Mouse (Mus musculus): ENCODE results near the gene Grb7. TPM values are rescaled to one million over a fixed set of nuclear protein-coding genes. Genes with fewer than 3 reads are reported as not detected.

Gene Grb7
- polyA plus RNA-seq, 1 experiment, result 1.2 TPM

GRCm38 (mm10) chr11:98443688-98444087 lies 2.5 kb upstream of the Grb7 start:
- no peaks in the 10 kb centered on the region for H3K36me3 ChIP-seq (ENCODE audit: control insufficient read depth, insufficient read depth, low read length)
- H3K4me1 ChIP-seq (ENCODE audit: control insufficient read depth, insufficient read depth, insufficient read length), result peaks cover 8% of the 10 kb centered on the region; the same call in 1 of the 2 replicates
- no peak for DNase-seq (ENCODE audit: low read depth in 1 of 2, low spot score in 2 of 2)
- no peaks in the 10 kb centered on the region for H3K27me3 ChIP-seq (ENCODE audit: control insufficient read depth, insufficient read depth, low read length)
- 95% methylated on average over 1 of the region's 1 CpGs for WGBS
- TF ChIP-seq POLR2A (IDR thresholded peaks at IDR 0.05; ENCODE audit: low read depth, low read length) (no peak), CTCF (IDR thresholded peaks at IDR 0.05; ENCODE audit: extremely low read depth, insufficient read depth, insufficient read length, insufficient replicate concordance) (no peak)
- no peak overlapping the region for H3K4me3 ChIP-seq (ENCODE audit: extremely low read depth, insufficient read depth, insufficient read length)
- H3K27ac ChIP-seq (ENCODE audit: insufficient read depth, low read length), result no peak overlapping the region

- peaks cover 21% of the 10 kb centered on the region; the same call in 1 of the 2 replicates for H3K4me1 ChIP-seq (ENCODE audit: control insufficient read depth, insufficient read depth, insufficient read length)
- no peak overlapping the region for H3K4me3 ChIP-seq (ENCODE audit: extremely low read depth, insufficient read depth, insufficient read length)
- WGBS, result 59% methylated on average over 1 of the region's 1 CpGs
- TF ChIP-seq POLR2A (IDR thresholded peaks at IDR 0.05; ENCODE audit: low read depth, low read length) (no peak), CTCF (IDR thresholded peaks at IDR 0.05; ENCODE audit: extremely low read depth, insufficient read depth, insufficient read length, insufficient replicate concordance) (no peak)
- H3K27ac ChIP-seq (ENCODE audit: insufficient read depth, low read length), result no peak overlapping the region
- H3K27me3 ChIP-seq (ENCODE audit: control insufficient read depth, insufficient read depth, low read length), result no peaks in the 10 kb centered on the region
- no peak for DNase-seq (ENCODE audit: low read depth in 1 of 2, low spot score in 2 of 2)
- no peaks in the 10 kb centered on the region for H3K36me3 ChIP-seq (ENCODE audit: control insufficient read depth, insufficient read depth, low read length)
Observed at GRCm38 (mm10) chr11:98445238-98445637, 956 bp upstream of the Grb7 start.

- Histone ChIP-seq H3K4me3 (ENCODE audit: extremely low read depth, insufficient read depth, insufficient read length) (no peak overlapping the region), H3K4me1 (ENCODE audit: control insufficient read depth, insufficient read depth, insufficient read length) (peaks cover 21% of the 10 kb centered on the region; the same call in 1 of the 2 replicates), H3K27me3 (ENCODE audit: control insufficient read depth, insufficient read depth, low read length) (no peaks in the 10 kb centered on the region), H3K36me3 (ENCODE audit: control insufficient read depth, insufficient read depth, low read length) (no peaks in the 10 kb centered on the region), H3K27ac (ENCODE audit: insufficient read depth, low read length) (no peak overlapping the region)
- WGBS, result 76% methylated on average over 4 of the region's 4 CpGs
- DNase-seq (ENCODE audit: low read depth in 1 of 2, low spot score in 2 of 2), result no peak
- TF ChIP-seq CTCF (IDR thresholded peaks at IDR 0.05; ENCODE audit: extremely low read depth, insufficient read depth, insufficient read length, insufficient replicate concordance) (no peak), POLR2A (IDR thresholded peaks at IDR 0.05; ENCODE audit: low read depth, low read length) (no peak)
Observed at GRCm38 (mm10) chr11:98445679-98446078, 515 bp upstream of the Grb7 start.

DNA sequence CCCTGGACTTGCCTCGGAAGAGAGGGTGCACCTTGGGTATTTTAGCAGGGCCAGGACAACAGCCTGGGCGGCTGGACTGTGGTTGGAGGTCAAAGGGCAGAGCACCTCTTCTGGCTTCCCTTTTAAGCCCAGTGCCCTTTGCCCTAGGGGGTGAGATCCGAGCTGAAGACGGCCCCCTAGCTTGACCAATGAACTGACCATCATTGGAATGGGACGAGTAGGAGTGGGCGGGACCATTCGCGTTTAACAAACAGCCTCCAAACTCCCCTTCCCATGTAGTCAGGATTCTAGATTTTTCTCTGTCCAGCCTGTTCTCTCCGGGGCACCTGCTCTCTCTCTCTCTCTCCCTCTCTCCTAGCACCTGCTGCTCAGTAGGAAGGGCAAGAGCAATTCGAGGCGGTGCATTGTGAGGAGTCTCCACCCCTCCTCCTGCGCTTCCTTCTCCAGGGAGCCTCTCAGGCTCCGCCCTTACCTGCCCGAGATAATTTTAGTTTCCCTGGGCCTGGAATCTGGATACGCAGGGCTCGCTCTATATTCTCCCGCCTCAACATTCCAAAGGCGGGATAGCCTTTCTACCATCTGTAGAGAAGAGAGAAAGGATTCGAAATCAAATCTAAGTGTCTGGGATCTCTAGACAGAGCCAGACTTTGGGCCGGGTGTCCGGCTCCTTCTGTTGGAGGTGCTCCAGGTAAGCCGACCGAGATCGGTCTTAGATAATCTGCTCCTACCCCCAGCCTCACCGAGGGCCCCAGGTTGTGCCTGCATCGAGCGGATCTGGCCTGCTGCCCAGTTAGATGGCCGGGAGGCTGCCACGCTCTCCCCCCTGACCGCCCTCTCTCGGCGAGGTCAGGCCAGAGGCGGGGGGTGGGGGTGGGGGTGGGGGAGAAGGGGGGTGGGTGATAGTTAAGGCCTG lies 624 bp downstream of the Grb7 start:
- Histone ChIP-seq H3K27me3 (ENCODE audit: control insufficient read depth, insufficient read depth, low read length) (no peaks in the 10 kb centered on the region), H3K36me3 (ENCODE audit: control insufficient read depth, insufficient read depth, low read length) (no peaks in the 10 kb centered on the region), H3K27ac (ENCODE audit: insufficient read depth, low read length) (no peak overlapping the region), H3K4me3 (ENCODE audit: extremely low read depth, insufficient read depth, insufficient read length) (no peak overlapping the region), H3K4me1 (ENCODE audit: control insufficient read depth, insufficient read depth, insufficient read length) (peaks cover 21% of the 10 kb centered on the region; the same call in 1 of the 2 replicates)
- TF ChIP-seq CTCF (IDR thresholded peaks at IDR 0.05; ENCODE audit: extremely low read depth, insufficient read depth, insufficient read length, insufficient replicate concordance) (no peak), POLR2A (IDR thresholded peaks at IDR 0.05; ENCODE audit: low read depth, low read length) (no peak)
- DNase-seq (ENCODE audit: low read depth in 1 of 2, low spot score in 2 of 2), result no peak
- WGBS, result 29% methylated on average over 33 of the region's 33 CpGs

GRCm38 (mm10) chr11:98447475-98447834 lies 1.3 kb downstream of the Grb7 start:
- H3K27ac ChIP-seq (ENCODE audit: insufficient read depth, low read length), result no peak overlapping the region
- H3K4me1 ChIP-seq (ENCODE audit: control insufficient read depth, insufficient read depth, insufficient read length), result peaks cover 21% of the 10 kb centered on the region; the same call in 1 of the 2 replicates
- DNase-seq (ENCODE audit: low read depth in 1 of 2, low spot score in 2 of 2), result no peak
- no peak overlapping the region for H3K4me3 ChIP-seq (ENCODE audit: extremely low read depth, insufficient read depth, insufficient read length)
- no peaks in the 10 kb centered on the region for H3K36me3 ChIP-seq (ENCODE audit: control insufficient read depth, insufficient read depth, low read length)
- WGBS, result 51% methylated on average over 7 of the region's 7 CpGs
- no peaks in the 10 kb centered on the region for H3K27me3 ChIP-seq (ENCODE audit: control insufficient read depth, insufficient read depth, low read length)
- TF ChIP-seq CTCF (IDR thresholded peaks at IDR 0.05; ENCODE audit: extremely low read depth, insufficient read depth, insufficient read length, insufficient replicate concordance) (no peak), POLR2A (IDR thresholded peaks at IDR 0.05; ENCODE audit: low read depth, low read length) (no peak)

DNA sequence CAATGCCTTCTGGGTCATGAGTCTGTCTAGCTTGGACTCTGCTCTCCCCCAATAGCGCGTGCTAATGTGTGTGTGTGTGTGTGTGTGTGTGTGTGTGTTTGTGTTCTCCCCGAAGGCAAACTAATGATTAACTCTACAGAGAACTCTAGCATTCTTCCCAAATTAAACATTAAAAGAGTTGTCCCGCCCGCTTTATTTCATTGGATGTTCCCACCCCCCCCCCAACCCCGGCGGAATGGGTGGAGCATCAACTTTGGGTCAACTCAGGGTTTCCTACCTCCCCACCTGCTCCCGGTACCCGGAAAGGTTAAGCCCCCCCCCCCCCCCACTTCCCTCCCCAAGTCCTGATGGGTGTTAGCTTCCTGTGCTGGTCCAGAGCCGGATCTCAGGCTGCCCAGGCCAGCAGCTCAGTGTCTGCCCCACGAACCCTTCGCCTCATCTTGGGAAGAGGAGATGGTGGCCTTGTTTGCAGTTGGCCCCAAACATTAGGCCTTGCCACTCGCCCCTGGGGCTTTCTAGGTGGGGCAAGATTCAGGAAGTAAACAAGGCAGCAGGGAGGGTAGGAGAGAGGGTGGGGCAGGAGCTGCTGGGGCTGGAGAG lies 2.1 kb downstream of the Grb7 start:
- Histone ChIP-seq H3K27me3 (ENCODE audit: control insufficient read depth, insufficient read depth, low read length) (no peaks in the 10 kb centered on the region), H3K4me1 (ENCODE audit: control insufficient read depth, insufficient read depth, insufficient read length) (peaks cover 21% of the 10 kb centered on the region; the same call in 1 of the 2 replicates), H3K36me3 (ENCODE audit: control insufficient read depth, insufficient read depth, low read length) (no peaks in the 10 kb centered on the region), H3K4me3 (ENCODE audit: extremely low read depth, insufficient read depth, insufficient read length) (no peak overlapping the region), H3K27ac (ENCODE audit: insufficient read depth, low read length) (no peak overlapping the region)
- WGBS, result 57% methylated on average over 13 of the region's 13 CpGs
- no peak for DNase-seq (ENCODE audit: low read depth in 1 of 2, low spot score in 2 of 2)
- TF ChIP-seq POLR2A (IDR thresholded peaks at IDR 0.05; ENCODE audit: low read depth, low read length), result no peak

DNA sequence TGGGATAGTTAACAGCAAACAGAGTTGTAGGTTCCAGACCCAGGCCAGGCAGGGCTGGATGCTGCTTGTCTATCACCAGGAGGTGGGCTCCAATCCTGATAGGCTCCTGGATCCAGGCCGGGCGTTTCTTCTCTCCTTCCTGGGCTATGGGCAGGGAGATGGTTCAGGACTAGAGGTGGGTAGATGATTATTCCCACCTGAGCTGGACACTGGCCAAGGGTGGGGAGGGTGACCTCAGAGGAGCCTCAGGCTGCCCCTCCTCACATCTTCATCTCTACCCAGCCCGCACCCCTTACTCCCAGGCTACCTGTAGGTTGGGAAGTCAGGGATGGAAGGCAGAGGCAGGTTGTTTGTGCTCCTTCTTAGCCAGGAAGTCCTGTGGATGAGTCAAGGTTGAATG lies 3.2 kb downstream of the Grb7 start:
- no peak overlapping the region for H3K4me3 ChIP-seq (ENCODE audit: extremely low read depth, insufficient read depth, insufficient read length)
- no peak for DNase-seq (ENCODE audit: low read depth in 1 of 2, low spot score in 2 of 2)
- H3K27ac ChIP-seq (ENCODE audit: insufficient read depth, low read length), result no peak overlapping the region
- H3K27me3 ChIP-seq (ENCODE audit: control insufficient read depth, insufficient read depth, low read length), result no peaks in the 10 kb centered on the region
- no peaks in the 10 kb centered on the region for H3K36me3 ChIP-seq (ENCODE audit: control insufficient read depth, insufficient read depth, low read length)
- WGBS, result 93% methylated on average over 3 of the region's 3 CpGs
- TF ChIP-seq POLR2A (IDR thresholded peaks at IDR 0.05; ENCODE audit: low read depth, low read length) (no peak), CTCF (IDR thresholded peaks at IDR 0.05; ENCODE audit: extremely low read depth, insufficient read depth, insufficient read length, insufficient replicate concordance) (no peak)
- peaks cover 21% of the 10 kb centered on the region; the same call in 1 of the 2 replicates for H3K4me1 ChIP-seq (ENCODE audit: control insufficient read depth, insufficient read depth, insufficient read length)

Measured in spleen, adult 2 months (tissue).